Mouse (Mus musculus): ENCODE data around the gene Elf5. TPM values are rescaled to one million over a fixed set of nuclear protein-coding genes. Genes with fewer than 3 reads are reported as not detected.

Elf5 gene
- polyA plus RNA-seq (2015; fragmentation: Nextera tagmentation; extraction: Ambion mirVana), result 0.16 TPM in 1 of 2 replicates, not detected in the other

DNA sequence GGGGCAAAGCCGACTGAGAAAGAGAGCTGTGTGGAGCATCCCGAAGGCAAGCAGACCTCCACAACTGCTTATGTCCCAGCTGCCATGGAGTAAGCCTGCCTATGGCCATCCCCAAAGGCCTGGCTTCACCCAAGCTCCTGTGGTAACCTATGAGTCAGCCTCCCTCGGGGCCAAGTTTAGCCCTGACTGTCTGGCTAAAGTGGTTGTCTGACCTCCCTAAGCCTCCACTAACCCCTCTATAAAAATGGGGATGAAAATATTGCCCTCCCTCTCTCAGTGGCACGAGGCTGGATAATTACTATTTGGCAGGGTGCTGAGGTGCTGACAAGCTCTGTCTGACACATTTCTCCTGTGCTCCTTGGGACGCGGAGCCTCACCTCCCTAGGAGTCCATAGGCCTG lies at the start of gene Elf5:
Elf5 (plus strand) TSS at position 341 of the 400 bp plus-strand sequence.
- ATAC-seq, result no peak

GRCm38 (mm10) chr2:103372541-103372940 lies 38.9 kb upstream of the Elf5 start:
- no peak overlapping the region for H3K4me3 ChIP-seq (replicated peaks; ENCODE audit: low read length)
- H3K4me2 ChIP-seq (ENCODE audit: low read length), result no peak overlapping the region
- no peak overlapping the region for H3K27ac ChIP-seq (ENCODE audit: low read length)
- H3K9ac ChIP-seq (replicated peaks; ENCODE audit: low read depth, low read length), result no peak overlapping the region
- H3K4me1 ChIP-seq (replicated peaks; ENCODE audit: control insufficient read depth, insufficient read depth, low read length), result no peaks in the 10 kb centered on the region
- no peaks in the 10 kb centered on the region for H3K36me3 ChIP-seq (ENCODE audit: control insufficient read depth, insufficient read depth)
- H3K9me3 ChIP-seq (ENCODE audit: control insufficient read depth, low read length), result no peaks in the 10 kb centered on the region
- no peaks in the 10 kb centered on the region for H3K27me3 ChIP-seq (replicated peaks; ENCODE audit: control insufficient read depth, insufficient read depth, low read length)
- ATAC-seq, result no peak; the same call in 1 of the 2 replicates
- WGBS, result 69% methylated on average over 5 of the region's 5 CpGs

More for the DNA sequence above, at the start of gene Elf5:
- Histone ChIP-seq H3K9ac (replicated peaks; ENCODE audit: low read depth, low read length) (no peak within 1 kb of the TSS), H3K4me3 (replicated peaks; ENCODE audit: low read length) (no peak within 1 kb of the TSS), H3K4me1 (replicated peaks; ENCODE audit: control insufficient read depth, insufficient read depth, low read length) (no peaks in the 10 kb centered on the region), H3K9me3 (ENCODE audit: control insufficient read depth, low read length) (no peaks in the 10 kb centered on the region), H3K4me2 (ENCODE audit: low read length) (no peak within 1 kb of the TSS), H3K36me3 (ENCODE audit: control insufficient read depth, insufficient read depth) (no peaks in the 10 kb centered on the region), H3K27me3 (replicated peaks; ENCODE audit: control insufficient read depth, insufficient read depth, low read length) (no peaks in the 10 kb centered on the region), H3K27ac (ENCODE audit: low read length) (no peak within 1 kb of the TSS)
- WGBS, result 76% methylated on average over 6 of the region's 6 CpGs

DNA sequence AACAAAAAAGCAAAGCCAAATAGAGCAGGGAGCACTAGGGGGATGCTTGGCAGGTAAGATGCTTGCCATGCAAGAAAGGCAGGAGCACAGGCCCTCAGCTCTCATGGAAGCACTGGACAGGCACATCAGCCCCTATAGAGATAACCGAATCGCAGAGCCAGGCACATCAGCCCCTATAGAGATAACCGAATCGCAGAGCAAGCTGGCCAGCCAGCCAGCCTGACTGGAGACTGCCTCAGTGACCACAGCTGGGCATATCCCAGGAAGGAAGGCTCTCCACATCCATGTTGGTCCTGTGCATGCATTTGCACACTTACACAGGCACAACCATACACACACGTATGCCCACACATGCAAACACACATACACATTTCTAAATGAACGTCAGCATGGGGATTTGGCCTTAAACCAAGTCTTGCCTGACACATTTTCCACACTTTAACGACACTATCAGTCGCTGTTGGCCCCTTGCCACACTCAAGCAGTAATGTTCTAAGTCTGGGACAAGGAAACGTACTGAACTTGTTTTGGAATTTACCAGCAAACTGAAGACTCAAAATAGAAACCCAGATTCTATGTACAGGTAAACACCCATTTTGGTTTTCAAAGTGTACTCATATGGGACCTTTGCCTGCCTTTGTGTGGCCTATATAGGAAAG lies 31.9 kb upstream of the Elf5 start:
- Histone ChIP-seq H3K9ac (replicated peaks; ENCODE audit: low read depth, low read length) (no peak overlapping the region), H3K9me3 (ENCODE audit: control insufficient read depth, low read length) (no peaks in the 10 kb centered on the region), H3K27ac (ENCODE audit: low read length) (no peak overlapping the region), H3K4me2 (ENCODE audit: low read length) (no peak overlapping the region), H3K4me3 (replicated peaks; ENCODE audit: low read length) (no peak overlapping the region), H3K36me3 (ENCODE audit: control insufficient read depth, insufficient read depth) (no peaks in the 10 kb centered on the region), H3K27me3 (replicated peaks; ENCODE audit: control insufficient read depth, insufficient read depth, low read length) (no peaks in the 10 kb centered on the region), H3K4me1 (replicated peaks; ENCODE audit: control insufficient read depth, insufficient read depth, low read length) (no peaks in the 10 kb centered on the region)
- 58% methylated on average over 9 of the region's 9 CpGs for WGBS
- ATAC-seq, result no peak

DNA sequence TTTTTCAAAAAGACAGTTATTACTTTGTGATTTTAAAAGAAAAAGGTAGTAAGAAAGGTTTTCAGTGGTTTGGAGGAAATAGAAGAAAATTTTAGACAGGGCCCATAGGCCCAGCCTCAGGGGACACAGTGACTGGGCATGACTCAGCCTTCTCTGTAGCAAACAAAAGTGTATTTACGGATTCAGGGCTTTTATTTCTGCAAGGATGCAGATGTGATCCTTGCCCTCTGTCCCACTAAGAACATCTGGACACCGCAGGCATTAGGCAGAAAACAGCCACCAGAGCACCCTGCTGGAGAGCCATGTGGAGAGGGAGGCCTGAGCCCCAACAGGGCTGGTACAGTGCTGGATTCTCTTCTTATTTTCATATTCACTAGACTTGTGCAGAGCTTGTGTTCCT lies 29.3 kb upstream of the Elf5 start:
- Histone ChIP-seq H3K27me3 (replicated peaks; ENCODE audit: control insufficient read depth, insufficient read depth, low read length) (no peaks in the 10 kb centered on the region), H3K4me1 (replicated peaks; ENCODE audit: control insufficient read depth, insufficient read depth, low read length) (no peaks in the 10 kb centered on the region), H3K9me3 (ENCODE audit: control insufficient read depth, low read length) (no peaks in the 10 kb centered on the region), H3K36me3 (ENCODE audit: control insufficient read depth, insufficient read depth) (no peaks in the 10 kb centered on the region), H3K4me2 (ENCODE audit: low read length) (no peak overlapping the region), H3K9ac (replicated peaks; ENCODE audit: low read depth, low read length) (no peak overlapping the region), H3K4me3 (replicated peaks; ENCODE audit: low read length) (no peak overlapping the region), H3K27ac (ENCODE audit: low read length) (no peak overlapping the region)
- 79% methylated on average over 2 of the region's 2 CpGs for WGBS
- ATAC-seq, result no peak

DNA sequence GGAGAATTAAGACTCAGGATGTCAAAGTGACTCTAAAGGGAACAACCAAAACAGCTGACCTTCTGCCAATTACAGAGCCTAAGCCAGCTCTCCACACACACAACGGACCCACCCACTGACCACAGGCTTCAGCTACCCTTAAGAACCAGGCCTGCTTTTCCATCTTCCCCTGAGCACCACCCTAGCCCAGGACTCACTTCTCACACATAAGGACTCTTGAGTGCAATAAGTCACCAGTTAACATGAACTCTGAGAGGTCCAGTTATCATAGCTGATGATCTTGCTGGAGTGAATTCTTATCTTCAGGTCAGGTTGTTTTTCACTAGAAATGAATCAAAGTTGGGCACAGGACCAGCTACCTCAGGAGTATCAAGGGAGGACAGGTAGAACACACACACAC lies 23.6 kb upstream of the Elf5 start:
- H3K27ac ChIP-seq (ENCODE audit: low read length), result no peak overlapping the region
- no peak overlapping the region for H3K9ac ChIP-seq (replicated peaks; ENCODE audit: low read depth, low read length)
- H3K4me1 ChIP-seq (replicated peaks; ENCODE audit: control insufficient read depth, insufficient read depth, low read length), result peaks cover 7% of the 10 kb centered on the region
- H3K36me3 ChIP-seq (ENCODE audit: control insufficient read depth, insufficient read depth), result no peaks in the 10 kb centered on the region
- H3K9me3 ChIP-seq (ENCODE audit: control insufficient read depth, low read length), result no peaks in the 10 kb centered on the region
- 87% methylated on average over 1 of the region's 1 CpGs for WGBS
- no peak overlapping the region for H3K4me2 ChIP-seq (ENCODE audit: low read length)
- no peaks in the 10 kb centered on the region for H3K27me3 ChIP-seq (replicated peaks; ENCODE audit: control insufficient read depth, insufficient read depth, low read length)
- ATAC-seq, result no peak
- no peak overlapping the region for H3K4me3 ChIP-seq (replicated peaks; ENCODE audit: low read length)

GRCm38 (mm10) chr2:103388311-103388710 lies 23.2 kb upstream of the Elf5 start:
- Histone ChIP-seq H3K36me3 (ENCODE audit: control insufficient read depth, insufficient read depth) (no peaks in the 10 kb centered on the region), H3K4me1 (replicated peaks; ENCODE audit: control insufficient read depth, insufficient read depth, low read length) (peaks cover 7% of the 10 kb centered on the region), H3K4me3 (replicated peaks; ENCODE audit: low read length) (no peak overlapping the region), H3K27me3 (replicated peaks; ENCODE audit: control insufficient read depth, insufficient read depth, low read length) (no peaks in the 10 kb centered on the region), H3K9ac (replicated peaks; ENCODE audit: low read depth, low read length) (no peak overlapping the region), H3K4me2 (ENCODE audit: low read length) (no peak overlapping the region), H3K27ac (ENCODE audit: low read length) (no peak overlapping the region), H3K9me3 (ENCODE audit: control insufficient read depth, low read length) (no peaks in the 10 kb centered on the region)
- WGBS, result 83% methylated on average over 1 of the region's 1 CpGs
- no peak for ATAC-seq

GRCm38 (mm10) chr2:103390086-103390988 lies 21.2 kb upstream of the Elf5 start:
- H3K4me2 ChIP-seq (ENCODE audit: low read length), result no peak overlapping the region
- H3K9me3 ChIP-seq (ENCODE audit: control insufficient read depth, low read length), result no peaks in the 10 kb centered on the region
- WGBS, result 37% methylated on average over 4 of the region's 4 CpGs
- no peak overlapping the region for H3K9ac ChIP-seq (replicated peaks; ENCODE audit: low read depth, low read length)
- H3K27ac ChIP-seq (ENCODE audit: low read length), result no peak overlapping the region
- ATAC-seq, result peak; percentile 50
- H3K4me1 ChIP-seq (replicated peaks; ENCODE audit: control insufficient read depth, insufficient read depth, low read length), result peaks cover 7% of the 10 kb centered on the region
- H3K36me3 ChIP-seq (ENCODE audit: control insufficient read depth, insufficient read depth), result no peaks in the 10 kb centered on the region
- H3K27me3 ChIP-seq (replicated peaks; ENCODE audit: control insufficient read depth, insufficient read depth, low read length), result no peaks in the 10 kb centered on the region
- H3K4me3 ChIP-seq (replicated peaks; ENCODE audit: low read length), result no peak overlapping the region

- H3K27me3 ChIP-seq (replicated peaks; ENCODE audit: control insufficient read depth, insufficient read depth, low read length), result no peaks in the 10 kb centered on the region
- H3K9me3 ChIP-seq (ENCODE audit: control insufficient read depth, low read length), result no peaks in the 10 kb centered on the region
- no peak for ATAC-seq
- H3K4me3 ChIP-seq (replicated peaks; ENCODE audit: low read length), result no peak overlapping the region
- no peak overlapping the region for H3K27ac ChIP-seq (ENCODE audit: low read length)
- no peaks in the 10 kb centered on the region for H3K36me3 ChIP-seq (ENCODE audit: control insufficient read depth, insufficient read depth)
- WGBS, result 93% methylated on average over 3 of the region's 4 CpGs
- H3K4me1 ChIP-seq (replicated peaks; ENCODE audit: control insufficient read depth, insufficient read depth, low read length), result peaks cover 7% of the 10 kb centered on the region
- H3K4me2 ChIP-seq (ENCODE audit: low read length), result no peak overlapping the region
- H3K9ac ChIP-seq (replicated peaks; ENCODE audit: low read depth, low read length), result no peak overlapping the region
Measured at GRCm38 (mm10) chr2:103391626-103392025, 19.9 kb upstream of the Elf5 start.

DNA sequence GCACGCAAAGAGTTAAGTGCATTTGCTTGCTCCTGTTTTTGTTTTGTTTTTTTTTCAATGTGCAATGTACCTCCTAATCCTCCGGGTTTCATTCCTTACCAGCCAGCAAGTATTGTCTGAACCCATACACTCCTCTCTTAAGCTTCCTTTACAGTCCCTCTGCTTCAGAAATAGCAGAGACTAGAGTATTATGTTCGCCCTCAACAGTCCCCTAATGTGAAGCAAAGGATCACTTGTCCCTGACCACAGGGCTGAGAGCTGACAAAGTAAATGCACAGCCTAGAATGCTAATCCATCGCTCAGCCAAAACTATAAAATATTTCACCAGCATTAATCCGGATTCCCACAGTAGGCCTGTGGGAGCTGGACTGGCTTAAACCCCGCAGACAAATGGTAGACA lies 13.4 kb upstream of the Elf5 start:
- whole genome bisulfite sequencing, result 39% methylated on average over 6 of the region's 6 CpGs
- H3K4me1 ChIP-seq (replicated peaks; ENCODE audit: control insufficient read depth, insufficient read depth, low read length), result no peaks in the 10 kb centered on the region

More for the DNA sequence above, 13.4 kb upstream of the Elf5 start:
- Histone ChIP-seq H3K36me3 (ENCODE audit: control insufficient read depth, insufficient read depth) (no peaks in the 10 kb centered on the region), H3K27me3 (replicated peaks; ENCODE audit: control insufficient read depth, insufficient read depth, low read length) (no peaks in the 10 kb centered on the region), H3K4me2 (ENCODE audit: low read length) (no peak overlapping the region), H3K4me3 (replicated peaks; ENCODE audit: low read length) (no peak overlapping the region), H3K9ac (replicated peaks; ENCODE audit: low read depth, low read length) (no peak overlapping the region), H3K9me3 (ENCODE audit: control insufficient read depth, low read length) (no peaks in the 10 kb centered on the region), H3K27ac (ENCODE audit: low read length) (no peak overlapping the region)
- ATAC-seq, result no peak

All from forebrain, embryonic 16.5 days (tissue).